22 mouse cellular contexts compared by ENCODE assay signal in genomic region chr4:138967485-138967884, GRCm38 (mm10). TPM values are rescaled to one million over a fixed set of nuclear protein-coding genes. Genes with fewer than 3 reads are reported as not detected.
DNase-seq lines count a peak whose midpoint lies in the region; ATAC-seq and TF ChIP-seq lines count a peak whose summit lies in the region.
"Had no signal": no experiment of that assay in that cellular context is flagged by ENCODE, and none has a peak within 500 bp of the region (broad histone marks: within the 10 kb centered on the region; RNA-seq: fewer than 3 reads in every experiment).

No protein-coding gene starts in this region.

- no peak for DNase-seq in liver, postnatal 0 days
- no peak for DNase-seq in liver
- no peak for DNase-seq in left cerebral cortex, postnatal 10 days (ENCODE audit: extremely low spot score in 1 of 2, low spot score in 2 of 2)
- no peak for DNase-seq in adrenal gland, adult 2 months
- DNase-seq: B cell, adult 2 months; cerebellum, adult 9-10 months; gastrocnemius, postnatal 14 days; heart, postnatal 14 days; layer of hippocampus, postnatal 36 days; right cerebral cortex, postnatal 4 days had no signal

- H3K9ac ChIP-seq in liver, postnatal 0 days (replicated peaks): no peak overlapping the region
- H3K9ac ChIP-seq in intestine, embryonic 15.5 days: peak overlapping the region; percentile 47
- peak overlapping the region; percentile 51 for H3K9ac ChIP-seq in kidney, embryonic 16.5 days (replicated peaks; ENCODE audit: low read length)
- no peak overlapping the region for H3K9ac ChIP-seq in stomach, embryonic 15.5 days
- H3K9ac ChIP-seq in midbrain, embryonic 15.5 days: no peak overlapping the region
- H3K9ac ChIP-seq: embryonic facial prominence, embryonic 15.5 days; hindbrain, embryonic 15.5 days had no signal

- no peaks in the 10 kb centered on the region for H3K9me3 ChIP-seq in liver, postnatal 0 days (ENCODE audit: low read length)
- H3K9me3 ChIP-seq in intestine, embryonic 15.5 days: no peaks in the 10 kb centered on the region
- no peaks in the 10 kb centered on the region for H3K9me3 ChIP-seq in kidney, embryonic 16.5 days (ENCODE audit: low read length)
- H3K9me3 ChIP-seq in stomach, embryonic 15.5 days: no peaks in the 10 kb centered on the region
- no peaks in the 10 kb centered on the region for H3K9me3 ChIP-seq in midbrain, embryonic 15.5 days
- H3K9me3 ChIP-seq: embryonic facial prominence, embryonic 15.5 days; forebrain, embryonic 10.5 days; hindbrain, embryonic 15.5 days had no signal

- peak overlapping the region; percentile 58 for H3K4me2 ChIP-seq in liver, postnatal 0 days (ENCODE audit: low read depth, low read length)
- peak overlapping the region; percentile 40 for H3K4me2 ChIP-seq in intestine, embryonic 15.5 days (replicated peaks)
- H3K4me2 ChIP-seq in kidney, embryonic 16.5 days (replicated peaks; ENCODE audit: low read depth, low read length): peak overlapping the region; percentile 34
- H3K4me2 ChIP-seq in stomach, embryonic 15.5 days: peak overlapping the region; percentile 41
- H3K4me2 ChIP-seq in midbrain, embryonic 15.5 days: no peak overlapping the region
- H3K4me2 ChIP-seq: embryonic facial prominence, embryonic 15.5 days; heart, embryonic 11.5 days; hindbrain, embryonic 15.5 days; liver, embryonic 11.5 days had no signal

- 74% methylated on average over 15 of the region's 15 CpGs for WGBS in liver, postnatal 0 days (ENCODE audit: insufficient replicate concordance)
- WGBS in intestine, embryonic 15.5 days: 51% methylated on average over 15 of the region's 15 CpGs
- WGBS in kidney, embryonic 16.5 days: 79% methylated on average over 15 of the region's 15 CpGs
- 74% methylated on average over 15 of the region's 15 CpGs for WGBS in stomach, embryonic 15.5 days
- WGBS in midbrain, embryonic 15.5 days: 92% methylated on average over 15 of the region's 15 CpGs

- H3K36me3 ChIP-seq in liver, postnatal 0 days (replicated peaks; ENCODE audit: insufficient read depth, low read length): no peaks in the 10 kb centered on the region
- H3K36me3 ChIP-seq in intestine, embryonic 15.5 days: no peaks in the 10 kb centered on the region
- H3K36me3 ChIP-seq in kidney, embryonic 16.5 days (ENCODE audit: insufficient read depth, low read length): no peaks in the 10 kb centered on the region
- no peaks in the 10 kb centered on the region for H3K36me3 ChIP-seq in stomach, embryonic 15.5 days
- no peaks in the 10 kb centered on the region for H3K36me3 ChIP-seq in midbrain, embryonic 15.5 days (replicated peaks)
- H3K36me3 ChIP-seq: embryonic facial prominence, embryonic 15.5 days; forebrain, embryonic 10.5 days; hindbrain, embryonic 15.5 days had no signal

- peaks cover 29% of the 10 kb centered on the region for H3K4me1 ChIP-seq in liver, postnatal 0 days (ENCODE audit: insufficient read depth)
- peaks cover 20% of the 10 kb centered on the region; the same call in 1 of the 2 replicates for H3K4me1 ChIP-seq in intestine, embryonic 15.5 days (replicated peaks)
- H3K4me1 ChIP-seq in kidney, embryonic 16.5 days (ENCODE audit: insufficient read depth, low read length): peaks cover 23% of the 10 kb centered on the region
- peaks cover 24% of the 10 kb centered on the region for H3K4me1 ChIP-seq in stomach, embryonic 15.5 days
- peaks cover 7% of the 10 kb centered on the region for H3K4me1 ChIP-seq in midbrain, embryonic 15.5 days

- intact Hi-C loops in left cerebral cortex, postnatal 10 days (cut with DNase I): no loop called here

- no peak for ATAC-seq in liver, postnatal 0 days
- ATAC-seq in intestine, embryonic 15.5 days: no peak
- ATAC-seq in kidney, embryonic 16.5 days (ENCODE audit: low FRiP score, low TSS enrichment): no peak; the same call in 1 of the 2 replicates
- ATAC-seq in stomach, embryonic 15.5 days (ENCODE audit: insufficient read depth, low FRiP score, low read depth): no peak
- no peak for ATAC-seq in midbrain, embryonic 15.5 days (replicated peaks)

- no peak for TF ChIP-seq EP300 in liver, postnatal 0 days (IDR thresholded peaks at IDR 0.05; ENCODE audit: low read depth)

- no peaks in the 10 kb centered on the region for H3K27me3 ChIP-seq in liver, postnatal 0 days (ENCODE audit: insufficient read depth, low read length)
- no peaks in the 10 kb centered on the region for H3K27me3 ChIP-seq in intestine, embryonic 15.5 days (replicated peaks)
- no peaks in the 10 kb centered on the region for H3K27me3 ChIP-seq in kidney, embryonic 16.5 days (ENCODE audit: insufficient read depth, low read length)
- H3K27me3 ChIP-seq in stomach, embryonic 15.5 days (replicated peaks): no peaks in the 10 kb centered on the region
- no peaks in the 10 kb centered on the region for H3K27me3 ChIP-seq in midbrain, embryonic 15.5 days (replicated peaks)
- H3K27me3 ChIP-seq: embryonic facial prominence, embryonic 15.5 days had no signal

- no peak overlapping the region for H3K4me3 ChIP-seq in liver, postnatal 0 days (ENCODE audit: low read depth, low read length)
- peak overlapping the region; percentile 48 for H3K4me3 ChIP-seq in intestine, embryonic 15.5 days (replicated peaks)
- H3K4me3 ChIP-seq in kidney, embryonic 16.5 days (ENCODE audit: low read length): peak overlapping the region; percentile 30
- peak overlapping the region; percentile 34 for H3K4me3 ChIP-seq in stomach, embryonic 15.5 days (replicated peaks)
- no peak overlapping the region for H3K4me3 ChIP-seq in midbrain, embryonic 15.5 days
- H3K4me3 ChIP-seq: embryonic facial prominence, embryonic 15.5 days; forebrain, embryonic 10.5 days; hindbrain, embryonic 15.5 days had no signal

- H3K27ac ChIP-seq in liver, postnatal 0 days (ENCODE audit: low read depth): 0 out of 2 replicates have a peak overlapping the region, but pooled peaks have one; percentile 30
- H3K27ac ChIP-seq in intestine, embryonic 15.5 days: peak overlapping the region; percentile 92
- peak overlapping the region; percentile 79 for H3K27ac ChIP-seq in kidney, embryonic 16.5 days (ENCODE audit: low read length)
- peak overlapping the region; percentile 85 for H3K27ac ChIP-seq in stomach, embryonic 15.5 days
- H3K27ac ChIP-seq in midbrain, embryonic 15.5 days: no peak overlapping the region
- H3K27ac ChIP-seq: embryonic facial prominence, embryonic 15.5 days; forebrain, embryonic 10.5 days; hindbrain, embryonic 15.5 days had no signal

- TF ChIP-seq CTCF in liver, postnatal 0 days (IDR thresholded peaks at IDR 0.05; ENCODE audit: low read depth): no peak

RNA-seq across cellular contexts. Expression of gene Rnf186, which starts 0.6 kb away (rescaled TPM):
- 0.17 and 0.36 TPM in 2 replicates for polyA plus RNA-seq in liver, postnatal 0 days (2015; fragmentation: Nextera tagmentation; extraction: Ambion mirVana)
- polyA plus RNA-seq in intestine, embryonic 15.5 days (2015; fragmentation: Nextera tagmentation; extraction: Ambion mirVana): 79.5 and 98.0 TPM in 2 replicates
- polyA plus RNA-seq in kidney, embryonic 16.5 days (2015; fragmentation: Nextera tagmentation; extraction: Ambion mirVana): 9.8 and 11.0 TPM in 2 replicates
- 22.7 and 26.1 TPM in 2 replicates for polyA plus RNA-seq in stomach, embryonic 15.5 days (2015; fragmentation: Nextera tagmentation; extraction: Ambion mirVana)
- total RNA-seq in left cerebral cortex, postnatal 10 days (2021): not detected
- 0.58 TPM in 1 of 2 replicates, not detected in the other for polyA plus RNA-seq in midbrain, embryonic 15.5 days (2015; fragmentation: Nextera tagmentation; extraction: Ambion mirVana)
- not detected for total RNA-seq in adrenal gland, adult 2 months (2021)
- polyA plus RNA-seq in adrenal gland, adult 2 months (2012; rRNA removed): 0.10 TPM in 1 of 2 replicates, not detected in the other
- total RNA-seq: gastrocnemius, postnatal 14 days; layer of hippocampus, adult 18-20 months; layer of hippocampus, postnatal 36 days; left cerebral cortex, postnatal 36 days had no signal
- polyA plus RNA-seq: forebrain, embryonic 10.5 days; heart, embryonic 11.5 days; liver, embryonic 11.5 days; neural tube, embryonic 14.5 days had no signal

RNA-seq across cellular contexts. Expression of gene Tmco4, which starts 5.2 kb away (rescaled TPM):
- 4.6 and 5.3 TPM in 2 replicates for polyA plus RNA-seq in liver, postnatal 0 days (2015; fragmentation: Nextera tagmentation; extraction: Ambion mirVana)
- polyA plus RNA-seq in intestine, embryonic 15.5 days (2015; fragmentation: Nextera tagmentation; extraction: Ambion mirVana): 14.1 and 14.3 TPM in 2 replicates
- polyA plus RNA-seq in kidney, embryonic 16.5 days (2015; fragmentation: Nextera tagmentation; extraction: Ambion mirVana): 8.8 and 8.9 TPM in 2 replicates
- polyA plus RNA-seq in stomach, embryonic 15.5 days (2015; fragmentation: Nextera tagmentation; extraction: Ambion mirVana): 9.2 and 9.4 TPM in 2 replicates
- total RNA-seq in left cerebral cortex, postnatal 10 days (2021): 1 to 10 TPM; 1.3 to 1.7 TPM
- polyA plus RNA-seq in midbrain, embryonic 15.5 days (2015; fragmentation: Nextera tagmentation; extraction: Ambion mirVana): 0.64 and 0.75 TPM in 2 replicates
- total RNA-seq in adrenal gland, adult 2 months (2021): 10 to 100 TPM; 13.2 to 17.0 TPM
- polyA plus RNA-seq in adrenal gland, adult 2 months (2012; rRNA removed): 14.4 and 15.4 TPM in 2 replicates

RNA-seq across cellular contexts. Expression of gene Otud3, which starts 53.7 kb away (rescaled TPM):
- 1.2 and 1.5 TPM in 2 replicates for polyA plus RNA-seq in liver, postnatal 0 days (2015; fragmentation: Nextera tagmentation; extraction: Ambion mirVana)
- polyA plus RNA-seq in intestine, embryonic 15.5 days (2015; fragmentation: Nextera tagmentation; extraction: Ambion mirVana): 4.5 and 6.2 TPM in 2 replicates
- polyA plus RNA-seq in kidney, embryonic 16.5 days (2015; fragmentation: Nextera tagmentation; extraction: Ambion mirVana): 3.0 and 3.6 TPM in 2 replicates
- 6.8 and 8.1 TPM in 2 replicates for polyA plus RNA-seq in stomach, embryonic 15.5 days (2015; fragmentation: Nextera tagmentation; extraction: Ambion mirVana)
- total RNA-seq in left cerebral cortex, postnatal 10 days (2021): 10 to 100 TPM; 13.1 to 13.7 TPM
- 2.4 and 2.8 TPM in 2 replicates for polyA plus RNA-seq in midbrain, embryonic 15.5 days (2015; fragmentation: Nextera tagmentation; extraction: Ambion mirVana)
- total RNA-seq in adrenal gland, adult 2 months (2021): 10 to 100 TPM in 1 of 2 experiments, 1 to 10 TPM in 1; 9.8 to 11.3 TPM
- polyA plus RNA-seq in adrenal gland, adult 2 months (2012; rRNA removed): 5.6 TPM in 2 replicates

Comparison
In these comparisons a context has a peak if more than half of its experiments do, and no peak if none do; other contexts are left out.
1. H3K4me3 ChIP-seq: peak in intestine, embryonic 15.5 days (single experiment), kidney, embryonic 16.5 days (single experiment) and stomach, embryonic 15.5 days (single experiment); none in liver, postnatal 0 days (single experiment) and midbrain, embryonic 15.5 days (single experiment).
2. H3K9ac ChIP-seq: peak in intestine, embryonic 15.5 days (single experiment) and kidney, embryonic 16.5 days (single experiment); none in liver, postnatal 0 days (single experiment), stomach, embryonic 15.5 days (single experiment) and midbrain, embryonic 15.5 days (single experiment).